Mouse (Mus musculus) kidney, adult 2 months (tissue): Measurements from ENCODE around the gene Prss34. TPM values are rescaled to one million over a fixed set of nuclear protein-coding genes. Genes with fewer than 3 reads are reported as not detected.

ENCODE experiments used
- DNase-seq: peaks from one replicate; pipeline ENCODE4 v3.0.0; 2021
- H3K27ac ChIP-seq: fragments of 200-500 bp; 2 replicates; pipeline ENCODE4 v1.5.1; 2012; ENCODE audit warnings: low read depth, low read length, control low read depth, inconsistent platforms; ENCODE audit not compliant: insufficient read depth
- H3K27me3 ChIP-seq: fragments of 200-500 bp; replicated peaks from 2 replicates; pipeline ENCODE4 v1.6.1; 2012; ENCODE audit warnings: mild to moderate bottlenecking, moderate library complexity, low read length, inconsistent platforms; ENCODE audit not compliant: control insufficient read depth, insufficient read depth
- H3K36me3 ChIP-seq: fragments of 200-500 bp; 2 replicates; pipeline ENCODE4 v1.6.1; 2012; ENCODE audit warnings: mild to moderate bottlenecking, moderate library complexity, low read length, inconsistent platforms; ENCODE audit not compliant: control insufficient read depth, insufficient read depth
- H3K4me1 ChIP-seq: fragments of 200-500 bp; 2 replicates; pipeline ENCODE4 v1.6.1; 2011; ENCODE audit warnings: low read length; ENCODE audit not compliant: control insufficient read depth, insufficient read depth
- H3K4me3 ChIP-seq: fragments of 200-500 bp; 2 replicates; pipeline ENCODE4 v1.5.1; 2011; ENCODE audit warnings: mild to moderate bottlenecking, low read depth, low read length, control low read depth; ENCODE audit not compliant: insufficient read depth
- CTCF ChIP-seq: fragments of 200-500 bp; conservative IDR thresholded peaks from 2 replicates; pipeline ENCODE4 v1.5.1; 2011; ENCODE audit warnings: low read depth, mild to moderate bottlenecking, control low read depth, low read length, moderate library complexity, mixed read lengths; ENCODE audit not compliant: insufficient read depth, insufficient read length
- POLR2A ChIP-seq: fragments of 200-500 bp; IDR thresholded peaks from one replicate; pipeline ENCODE4 v1.6.1; 2011; ENCODE audit warnings: low read depth, low read length, control low read depth
- WGBS: fragments of 180-500 bp; shearing (Covaris S2); methylation state at CpG from one replicate; pipeline ENCODE4 v1.1.7; 2018; 5-methylcytosine and 5-hydroxymethylcytosine counted together
- polyA plus RNA-seq: library from polyadenylated mRNA; depleted of rRNA; stranded (reverse); fragments of >200 nt; gene quantifications from 2 replicates; pipeline ENCODE4 v1.2.3, GENCODE M21; 2012; rRNA removed

Prss34 gene
- polyA plus RNA-seq, 1 experiment = not detected

GRCm38 (mm10) chr17:25345462-25345861, 47.3 kb downstream of the Prss34 start, which contains the start of gene Tpsab1:
TSS of gene Tpsab1 (minus strand) at chr17:25345562.
- Histone ChIP-seq H3K27me3 (no peaks in the 10 kb centered on the region), H3K36me3 (no peaks in the 10 kb centered on the region)
- no peak for TF ChIP-seq POLR2A
- no peak for TF ChIP-seq CTCF

More at GRCm38 (mm10) chr17:25345462-25345861, 47.3 kb downstream of the Prss34 start, which contains the start of gene Tpsab1:
- DNase-seq = no peak
- Histone ChIP-seq H3K27ac (no peak within 1 kb of the TSS), H3K4me1 (no peaks in the 10 kb centered on the region), H3K4me3 (no peak within 1 kb of the TSS)
- WGBS = 74% methylated on average over 4 of the region's 4 CpGs

Other genes starting within 250 kb of the Prss34 start
- 93.4 and 100 TPM in 2 replicates for gene Tmem204, start 214.8 kb upstream of the Prss34 start, polyA plus RNA-seq
- gene Telo2, start 182.4 kb upstream of the Prss34 start, polyA plus RNA-seq = 11.6 and 13.3 TPM in 2 replicates
- gene Ptx4, start 177.6 kb upstream of the Prss34 start, polyA plus RNA-seq = not detected in 2 replicates
- 42.6 and 51.3 TPM in 2 replicates for gene Clcn7, start 165.0 kb upstream of the Prss34 start, polyA plus RNA-seq
- 0.04 and 0.05 TPM in 2 replicates for gene Ccdc154, start 135.9 kb upstream of the Prss34 start, polyA plus RNA-seq
- gene Gm38655, start 122.9 kb upstream of the Prss34 start, polyA plus RNA-seq = 0.11 TPM in 1 of 2 replicates, not detected in the other
- gene BC003965, start 113.8 kb upstream of the Prss34 start, polyA plus RNA-seq = 10.8 and 12.2 TPM in 2 replicates
- gene Unkl, start 110.0 kb upstream of the Prss34 start, polyA plus RNA-seq = 38.3 and 44.1 TPM in 2 replicates
- 121 and 123 TPM in 2 replicates for gene Gnptg, start 58.3 kb upstream of the Prss34 start, polyA plus RNA-seq
- 20.0 and 21.6 TPM in 2 replicates for gene Tsr3, start 58.2 kb upstream of the Prss34 start, polyA plus RNA-seq
- gene Baiap3, start 42.0 kb upstream of the Prss34 start, polyA plus RNA-seq = 5.6 and 6.9 TPM in 2 replicates
- 110 and 128 TPM in 2 replicates for gene Ube2i, start 23.8 kb upstream of the Prss34 start, polyA plus RNA-seq
- not detected in 2 replicates for gene Prss28, start 10.3 kb downstream of the Prss34 start, polyA plus RNA-seq
- gene Prss29, start 20.3 kb downstream of the Prss34 start, polyA plus RNA-seq = not detected in 2 replicates
- not detected in 2 replicates for gene Tpsab1, start 47.2 kb downstream of the Prss34 start, polyA plus RNA-seq
- 1.8 and 2.4 TPM in 2 replicates for gene Tpsb2, start 67.9 kb downstream of the Prss34 start, polyA plus RNA-seq
- gene Tpsg1, start 70.9 kb downstream of the Prss34 start, polyA plus RNA-seq = 0.12 TPM in 1 of 2 replicates, not detected in the other
- gene Cacna1h, start 135.4 kb downstream of the Prss34 start, polyA plus RNA-seq = 0.44 and 1.3 TPM in 2 replicates
- gene Tekt4, start 156.2 kb downstream of the Prss34 start, polyA plus RNA-seq = 0.07 and 0.08 TPM in 2 replicates
- gene Sstr5, start 198.9 kb downstream of the Prss34 start, polyA plus RNA-seq = not detected in 2 replicates